ENCODE assay signal across 9 mouse cellular contexts in the genomic region with DNA sequence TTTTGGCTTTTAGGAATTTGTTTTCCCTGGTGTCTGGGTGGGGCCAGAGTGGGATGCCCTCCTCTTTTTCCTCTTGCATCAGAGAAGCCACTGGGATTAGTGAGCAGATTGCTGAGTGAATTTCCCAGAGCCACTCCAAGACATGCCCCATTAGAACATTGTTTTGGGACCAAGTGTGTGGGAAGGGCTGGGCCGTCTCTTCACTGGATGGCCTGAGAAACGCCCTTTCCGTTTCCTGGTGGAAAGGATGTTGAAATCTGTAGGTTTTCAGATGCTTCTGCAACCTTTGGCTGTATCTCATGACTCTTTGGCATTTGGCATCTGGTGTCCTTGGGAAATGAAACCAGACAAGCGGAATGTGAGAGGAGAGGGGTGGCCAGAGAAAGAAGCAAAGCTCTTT. TPM values are rescaled to one million over a fixed set of nuclear protein-coding genes. Genes with fewer than 3 reads are reported as not detected.
DNase-seq lines count a peak whose midpoint lies in the region; ATAC-seq and TF ChIP-seq lines count a peak whose summit lies in the region.
"Had no signal": no experiment of that assay in that cellular context is flagged by ENCODE, and none has a peak within 500 bp of the region (broad histone marks: within the 10 kb centered on the region; RNA-seq: fewer than 3 reads in every experiment).

No protein-coding gene starts in this region.

- H3K4me1 ChIP-seq in heart, postnatal 0 days (ENCODE audit: control insufficient read depth, insufficient read depth): peaks cover 84% of the 10 kb centered on the region
- peaks cover 44% of the 10 kb centered on the region for H3K4me1 ChIP-seq in lung, postnatal 0 days (ENCODE audit: insufficient read depth, low read depth, low read length)

- TF ChIP-seq CTCF in heart, postnatal 0 days (IDR thresholded peaks at IDR 0.05; ENCODE audit: low read depth): no peak
- TF ChIP-seq CTCF in lung, postnatal 0 days (IDR thresholded peaks at IDR 0.05): no peak

- intact Hi-C loops in gastrocnemius, postnatal 14 days (cut with DNase I; ENCODE audit: low total_unique reads): loop anchor here (10.0 kb wide), 1 partner anchor 51 kb away; the partner anchor contains the start of gene Daam1

- peak; percentile 28 for DNase-seq in gastrocnemius, postnatal 14 days
- DNase-seq in gastrocnemius, postnatal 4 days (ENCODE audit: low spot score in 2 of 2): no peak
- DNase-seq in adipocyte (ENCODE audit: low spot score): peak; percentile 71
- DNase-seq in heart, postnatal 0 days (ENCODE audit: low spot score): peak; percentile 75
- DNase-seq in lung, postnatal 0 days (ENCODE audit: low spot score): peak; percentile 93
- DNase-seq in thymus, postnatal 10 days (ENCODE audit: low spot score in 2 of 2): no peak
- no peak for DNase-seq in urinary bladder, adult 2 months (ENCODE audit: low spot score)

- H3K27me3 ChIP-seq in heart, postnatal 0 days (ENCODE audit: control insufficient read depth, insufficient read depth, low read length): no peaks in the 10 kb centered on the region
- no peaks in the 10 kb centered on the region for H3K27me3 ChIP-seq in lung, postnatal 0 days (replicated peaks; ENCODE audit: insufficient read depth, low read length)
- H3K27me3 ChIP-seq: midbrain, embryonic 13.5 days had no signal

- TF ChIP-seq EP300 in heart, postnatal 0 days (IDR thresholded peaks at IDR 0.05; ENCODE audit: low read depth): peak; percentile 41
- TF ChIP-seq EP300 in lung, postnatal 0 days (IDR thresholded peaks at IDR 0.05): peak; percentile 85

- H3K4me2 ChIP-seq in heart, postnatal 0 days (ENCODE audit: low read depth, low read length): peak overlapping the region; percentile 42
- peak overlapping the region; percentile 32 for H3K4me2 ChIP-seq in lung, postnatal 0 days (replicated peaks; ENCODE audit: low read depth, low read length)
- H3K4me2 ChIP-seq: midbrain, embryonic 13.5 days had no signal

- H3K9ac ChIP-seq in heart, postnatal 0 days (replicated peaks; ENCODE audit: low read depth, low read length): no peak overlapping the region
- no peak overlapping the region for H3K9ac ChIP-seq in lung, postnatal 0 days (replicated peaks; ENCODE audit: low read depth)
- H3K9ac ChIP-seq: midbrain, embryonic 13.5 days had no signal

- peak overlapping the region; percentile 94 for H3K27ac ChIP-seq in heart, postnatal 0 days (ENCODE audit: low read depth)
- peak overlapping the region; percentile 71 for H3K27ac ChIP-seq in lung, postnatal 0 days (ENCODE audit: low read length)
- H3K27ac ChIP-seq: midbrain, embryonic 13.5 days had no signal

- peak overlapping the region; percentile 4 for H3K4me3 ChIP-seq in heart, postnatal 0 days (ENCODE audit: low read depth, low read length)
- no peak overlapping the region for H3K4me3 ChIP-seq in lung, postnatal 0 days (ENCODE audit: low read depth, low read length)
- H3K4me3 ChIP-seq: midbrain, embryonic 13.5 days had no signal

- peak; percentile 36 for ATAC-seq in heart, postnatal 0 days (ENCODE audit: insufficient read depth, low read depth)
- ATAC-seq in lung, postnatal 0 days: peak; percentile 80
- no peak for ATAC-seq in inflammation-experienced regulatory T-cells, adult 6 months
- ATAC-seq: midbrain, embryonic 13.5 days had no signal

- H3K9me3 ChIP-seq in heart, postnatal 0 days (replicated peaks; ENCODE audit: control insufficient read depth, low read length): no peaks in the 10 kb centered on the region
- no peaks in the 10 kb centered on the region for H3K9me3 ChIP-seq in lung, postnatal 0 days (ENCODE audit: low read length)
- H3K9me3 ChIP-seq: midbrain, embryonic 13.5 days had no signal

- 14% methylated on average over 4 of the region's 4 CpGs for WGBS in heart, postnatal 0 days
- 17% methylated on average over 4 of the region's 4 CpGs for WGBS in lung, postnatal 0 days

- no peaks in the 10 kb centered on the region for H3K36me3 ChIP-seq in heart, postnatal 0 days (replicated peaks; ENCODE audit: control insufficient read depth, insufficient read depth, low read length)
- H3K36me3 ChIP-seq in lung, postnatal 0 days (ENCODE audit: insufficient read depth, low read length): no peaks in the 10 kb centered on the region
- H3K36me3 ChIP-seq: midbrain, embryonic 13.5 days had no signal

RNA-seq across cellular contexts. Expression of gene Daam1, which starts 54.8 kb away (rescaled TPM):
- 10 to 100 TPM; 12.5 to 16.1 TPM for total RNA-seq in gastrocnemius, postnatal 14 days (2021)
- 10 to 100 TPM; 28.8 to 34.6 TPM for total RNA-seq in gastrocnemius, postnatal 4 days (2021)
- 33.8 and 44.5 TPM in 2 replicates for total RNA-seq in heart, postnatal 0 days (2014; rRNA removed; ENCODE audit: low replicate concordance)
- polyA plus RNA-seq in heart, postnatal 0 days (2015; fragmentation: Nextera tagmentation; extraction: Ambion mirVana): 12.3 and 12.8 TPM in 2 replicates
- polyA plus RNA-seq in lung, postnatal 0 days (2015; fragmentation: Nextera tagmentation; extraction: Ambion mirVana): 11.0 and 12.1 TPM in 2 replicates
- polyA plus RNA-seq in urinary bladder, adult 2 months (2012; rRNA removed): 17.8 and 19.4 TPM in 2 replicates
- polyA plus RNA-seq in inflammation-experienced regulatory T-cells, adult 6 months (2017; shearing (Covaris generic)): 1 to 10 TPM; 1.4 to 3.0 (median 1.6) TPM

Comparison
In these comparisons a context has a peak if more than half of its experiments do, and no peak if none do; other contexts are left out.
1. DNase-seq: peak in gastrocnemius, postnatal 14 days (single experiment), adipocyte (single experiment), heart, postnatal 0 days (single experiment) and lung, postnatal 0 days (single experiment); none in gastrocnemius, postnatal 4 days (0 of 2), thymus, postnatal 10 days (0 of 2) and urinary bladder, adult 2 months (single experiment).